Mouse (Mus musculus): ENCODE data around the gene Mrps34. TPM values are rescaled to one million over a fixed set of nuclear protein-coding genes. Genes with fewer than 3 reads are reported as not detected.
A peak's percentile ranks its signal among the peaks of the same experiment; 100 is the strongest.

The Mrps34 gene
- total and polyA plus RNA-seq, 3 experiments, result 56.5 to 80.5 (median 57.2) TPM

GRCm38 (mm10) chr17:24874405-24874745 is 20.5 kb upstream of the Mrps34 start:
- Histone ChIP-seq H3K4me2 (ENCODE audit: insufficient read depth, low read depth, poor library complexity, severe bottlenecking) (no peak overlapping the region), H3K27ac (ENCODE audit: insufficient read depth, low read depth) (no peak overlapping the region), H3K9me3 (replicated peaks; ENCODE audit: low read length) (no peaks in the 10 kb centered on the region), H3K9ac (ENCODE audit: insufficient read depth, low read depth) (no peak overlapping the region), H3K27me3 (replicated peaks) (no peaks in the 10 kb centered on the region), H3K4me3 (replicated peaks in 1 of 3; ENCODE audit: low read depth in 2 of 3, low read length in 2 of 3, poor library complexity in 1 of 3) (no peak overlapping the region), H3K79me2 (replicated peaks; ENCODE audit: control insufficient read depth, extremely low read depth, insufficient read depth, poor library complexity, severe bottlenecking) (no peaks in the 10 kb centered on the region), H3K36me3 (replicated peaks in 1 of 2; ENCODE audit: control insufficient read depth in 1 of 2, insufficient read depth in 1 of 2, low read length in 1 of 2) (peaks cover 0 to 33% of the 10 kb centered on the region in 2 experiments), H3K4me1 (ENCODE audit: control insufficient read depth in 1 of 2, insufficient read depth in 2 of 2) (peaks cover 16 to 42% of the 10 kb centered on the region in 2 experiments)
- TF ChIP-seq ZNF384 (IDR thresholded peaks at IDR 0.05; ENCODE audit: low read depth, low read length) (no peak), CTCF (conservative IDR thresholded peaks at IDR 0.05 in 1 of 2, IDR thresholded peaks at IDR 0.05 in 1 of 2; ENCODE audit: low read depth in 2 of 2, low read length in 2 of 2) (no peak), IRF4 (IDR thresholded peaks at IDR 0.05; ENCODE audit: low read depth, low read length) (no peak), SIN3A (IDR thresholded peaks at IDR 0.05; ENCODE audit: low read length) (no peak), MEF2A (IDR thresholded peaks at IDR 0.05; ENCODE audit: borderline replicate concordance, low read depth, low read length) (no peak)
- dilution Hi-C loops (cut with MboI; ENCODE audit: extremely low pct_ligation_motif_present, extremely low pct_unique_long_range_greater_than_20kb, low sequenced_read_pairs) (no loop called here), in situ Hi-C loops (cut with MboI; ENCODE audit: low pct_ligation_motif_present, low pct_unique_long_range_greater_than_20kb, low sequenced_read_pairs) (no loop called here)
- DNase-seq (ENCODE audit: extremely low read depth), result no peak

DNA sequence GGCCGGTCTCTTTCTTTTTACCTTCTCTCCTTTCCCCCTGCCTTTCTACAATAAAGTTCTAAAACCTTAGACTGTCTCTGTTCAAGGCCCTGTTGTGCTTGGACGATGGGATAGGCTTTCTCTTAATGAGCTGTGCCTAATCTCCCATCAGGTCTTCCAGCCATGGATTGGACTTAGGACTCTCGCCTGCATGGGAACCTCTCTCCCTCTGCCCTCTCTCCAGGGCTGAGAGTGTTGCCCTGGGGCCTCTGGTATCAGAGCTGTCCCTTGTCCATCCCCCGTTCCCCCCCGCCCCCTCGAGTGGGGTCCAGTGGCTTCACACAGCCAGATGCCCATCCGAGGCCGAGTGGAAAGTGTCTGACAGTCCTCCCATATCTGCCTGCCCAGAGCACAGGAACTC is 19.9 kb upstream of the Mrps34 start:
- Histone ChIP-seq H3K27me3 (replicated peaks) (no peaks in the 10 kb centered on the region), H3K79me2 (replicated peaks; ENCODE audit: control insufficient read depth, extremely low read depth, insufficient read depth, poor library complexity, severe bottlenecking) (no peaks in the 10 kb centered on the region), H3K4me3 (replicated peaks in 1 of 3; ENCODE audit: low read depth in 2 of 3, low read length in 2 of 3, poor library complexity in 1 of 3) (no peak overlapping the region), H3K9me3 (replicated peaks; ENCODE audit: low read length) (no peaks in the 10 kb centered on the region), H3K4me1 (ENCODE audit: control insufficient read depth in 1 of 2, insufficient read depth in 2 of 2) (peaks cover 16 to 45% of the 10 kb centered on the region in 2 experiments), H3K36me3 (replicated peaks in 1 of 2; ENCODE audit: control insufficient read depth in 1 of 2, insufficient read depth in 1 of 2, low read length in 1 of 2) (peaks cover 0 to 33% of the 10 kb centered on the region in 2 experiments), H3K9ac (ENCODE audit: insufficient read depth, low read depth) (no peak overlapping the region), H3K27ac (ENCODE audit: insufficient read depth, low read depth) (no peak overlapping the region), H3K4me2 (ENCODE audit: insufficient read depth, low read depth, poor library complexity, severe bottlenecking) (no peak overlapping the region)
- in situ Hi-C loops (cut with MboI; ENCODE audit: low pct_ligation_motif_present, low pct_unique_long_range_greater_than_20kb, low sequenced_read_pairs), result no loop called here
- TF ChIP-seq GABPA (IDR thresholded peaks at IDR 0.05; ENCODE audit: insufficient replicate concordance, low read depth, low read length), result no peak
- no peak for TF ChIP-seq POLR2A (IDR thresholded peaks at IDR 0.05; ENCODE audit: low read depth, low read length)
- no peak for TF ChIP-seq TCF12 (IDR thresholded peaks at IDR 0.05; ENCODE audit: low read depth, low read length)
- no peak for TF ChIP-seq MAFK (IDR thresholded peaks at IDR 0.05; ENCODE audit: insufficient replicate concordance, low read length)
- no peak for TF ChIP-seq NELFE (IDR thresholded peaks at IDR 0.05; ENCODE audit: low read depth, low read length)
- no peak for TF ChIP-seq MAX (IDR thresholded peaks at IDR 0.05; ENCODE audit: low read length)
- TF ChIP-seq NRF1 (IDR thresholded peaks at IDR 0.05; ENCODE audit: low read depth, low read length), result no peak
- TF ChIP-seq TBP (conservative IDR thresholded peaks at IDR 0.05; ENCODE audit: low read depth, low read length), result no peak
- no peak for TF ChIP-seq CTCF (conservative IDR thresholded peaks at IDR 0.05 in 1 of 2, IDR thresholded peaks at IDR 0.05 in 1 of 2; ENCODE audit: low read depth in 2 of 2, low read length in 2 of 2)
- dilution Hi-C loops (cut with MboI; ENCODE audit: extremely low pct_ligation_motif_present, extremely low pct_unique_long_range_greater_than_20kb, low sequenced_read_pairs), result no loop called here
- no peak for DNase-seq (ENCODE audit: extremely low read depth)

GRCm38 (mm10) chr17:24877336-24878116 is 17.4 kb upstream of the Mrps34 start:
- in situ Hi-C loops (cut with MboI; ENCODE audit: low pct_ligation_motif_present, low pct_unique_long_range_greater_than_20kb, low sequenced_read_pairs), result no loop called here
- Histone ChIP-seq H3K9ac (ENCODE audit: insufficient read depth, low read depth) (peak overlapping the region; percentile 62), H3K27ac (ENCODE audit: insufficient read depth, low read depth) (peak overlapping the region; percentile 37), H3K4me2 (ENCODE audit: insufficient read depth, low read depth, poor library complexity, severe bottlenecking) (peak overlapping the region; percentile 55), H3K4me3 (replicated peaks in 1 of 3; ENCODE audit: low read depth in 2 of 3, low read length in 2 of 3, poor library complexity in 1 of 3) (peak overlapping the region; percentile 49 to 66 (median 62)), H3K36me3 (replicated peaks in 1 of 2; ENCODE audit: control insufficient read depth in 1 of 2, insufficient read depth in 1 of 2, low read length in 1 of 2) (peaks cover 11 to 44% of the 10 kb centered on the region in 2 experiments), H3K4me1 (ENCODE audit: control insufficient read depth in 1 of 2, insufficient read depth in 2 of 2) (peaks cover 16 to 57% of the 10 kb centered on the region in 2 experiments), H3K9me3 (replicated peaks; ENCODE audit: low read length) (no peaks in the 10 kb centered on the region), H3K27me3 (replicated peaks) (no peaks in the 10 kb centered on the region), H3K79me2 (replicated peaks; ENCODE audit: control insufficient read depth, extremely low read depth, insufficient read depth, poor library complexity, severe bottlenecking) (no peaks in the 10 kb centered on the region)
- no peak for DNase-seq (ENCODE audit: extremely low read depth)
- dilution Hi-C loops (cut with MboI; ENCODE audit: extremely low pct_ligation_motif_present, extremely low pct_unique_long_range_greater_than_20kb, low sequenced_read_pairs), result no loop called here
- peak; percentile 63 for TF ChIP-seq NELFE (IDR thresholded peaks at IDR 0.05; ENCODE audit: low read depth, low read length)
- no peak for TF ChIP-seq E2F4 (IDR thresholded peaks at IDR 0.05; ENCODE audit: insufficient replicate concordance, low read depth, low read length)
